Mouse (Mus musculus) ES-E14 (cell line): ENCODE measurements around the gene Sh3glb2.

Source experiments
- CHD2 ChIP-seq: IDR thresholded peaks from 2 replicates; pipeline ENCODE4 v1.6.1; 2014; ENCODE audit warnings: mild to moderate bottlenecking, low read depth, low read length, inconsistent platforms
- HCFC1 ChIP-seq: IDR thresholded peaks from 2 replicates; pipeline ENCODE4 v1.6.1; 2012; ENCODE audit warnings: low read length, inconsistent platforms, borderline replicate concordance; ENCODE audit not compliant: insufficient read depth
- MAFK ChIP-seq: IDR thresholded peaks from 2 replicates; pipeline ENCODE4 v1.6.1; 2014; ENCODE audit warnings: mild to moderate bottlenecking, low read depth, low read length, inconsistent platforms; ENCODE audit not compliant: insufficient read depth
- ZC3H11A ChIP-seq: IDR thresholded peaks from 2 replicates; pipeline ENCODE4 v1.6.1; 2012; ENCODE audit warnings: low read depth, mild to moderate bottlenecking, inconsistent platforms, low read length, borderline replicate concordance

GRCm38 (mm10) chr2:30402843-30403242 lies 43.7 kb upstream of the Sh3glb2 start:
- TF ChIP-seq CHD2, result no peak
- TF ChIP-seq HCFC1, result no peak
- TF ChIP-seq ZC3H11A, result no peak
- no peak for TF ChIP-seq MAFK
